Comparison of ENCODE assay signal across 10 mouse cellular contexts in genomic region chr19:21799410-21800373, GRCm38 (mm10). TPM values are rescaled to one million over a fixed set of nuclear protein-coding genes. Genes with fewer than 3 reads are reported as not detected.
DNase-seq lines count a peak whose midpoint lies in the region; ATAC-seq and TF ChIP-seq lines count a peak whose summit lies in the region.
"Had no signal": no experiment of that assay in that cellular context is flagged by ENCODE, and none has a peak within 500 bp of the region (broad histone marks: within the 10 kb centered on the region; RNA-seq: fewer than 3 reads in every experiment).

No protein-coding gene starts in this region.

- no peaks in the 10 kb centered on the region for H3K27me3 ChIP-seq in lung, postnatal 0 days (replicated peaks; ENCODE audit: insufficient read depth, low read length)
- no peaks in the 10 kb centered on the region for H3K27me3 ChIP-seq in liver, embryonic 13.5 days
- no peaks in the 10 kb centered on the region for H3K27me3 ChIP-seq in stomach, embryonic 15.5 days (replicated peaks)
- H3K27me3 ChIP-seq in intestine, postnatal 0 days (replicated peaks; ENCODE audit: control insufficient read depth, insufficient read depth, low read length) = no peaks in the 10 kb centered on the region

- no peak; the same call in 1 of the 2 replicates for TF ChIP-seq CTCF in lung, postnatal 0 days (IDR thresholded peaks at IDR 0.05)
- no peak for TF ChIP-seq CTCF in lung, adult 2 months (IDR thresholded peaks at IDR 0.05; ENCODE audit: insufficient read depth, low read length)
- TF ChIP-seq CTCF in intestine, postnatal 0 days (IDR thresholded peaks at IDR 0.05; ENCODE audit: low read depth) = no peak

- no peaks in the 10 kb centered on the region for H3K4me1 ChIP-seq in lung, postnatal 0 days (ENCODE audit: insufficient read depth, low read depth, low read length)
- H3K4me1 ChIP-seq in lung, adult 2 months (ENCODE audit: control insufficient read depth, insufficient read depth, low read length) = peaks cover 11% of the 10 kb centered on the region
- peaks cover 34% of the 10 kb centered on the region for H3K4me1 ChIP-seq in liver, embryonic 13.5 days (replicated peaks)
- 0 out of 2 replicates have a peak, but pooled peaks cover 3% of the 10 kb centered on the region for H3K4me1 ChIP-seq in stomach, embryonic 15.5 days
- H3K4me1 ChIP-seq in intestine, postnatal 0 days (replicated peaks; ENCODE audit: control insufficient read depth, insufficient read depth, low read length) = no peaks in the 10 kb centered on the region

- H3K9ac ChIP-seq in lung, postnatal 0 days (replicated peaks; ENCODE audit: low read depth) = no peak overlapping the region
- peak overlapping the region; percentile 50 for H3K9ac ChIP-seq in liver, embryonic 13.5 days
- H3K9ac ChIP-seq in stomach, embryonic 15.5 days = no peak overlapping the region
- H3K9ac ChIP-seq in intestine, postnatal 0 days (ENCODE audit: low read depth, low read length) = no peak overlapping the region

- peak; percentile 15 for DNase-seq in embryo, embryonic 10 days (ENCODE audit: low spot score)
- DNase-seq in embryo, embryonic 9.5 days (ENCODE audit: extremely low spot score) = no peak
- no peak for DNase-seq in lung, postnatal 0 days (ENCODE audit: low spot score)
- no peak for DNase-seq in lung, adult 2 months
- DNase-seq in liver, embryonic 13.5 days = peak; percentile 52
- no peak for DNase-seq in adrenal gland, postnatal 25 days
- DNase-seq: adrenal gland, postnatal 10 days; thymus, postnatal 25 days had no signal

- no peaks in the 10 kb centered on the region for H3K9me3 ChIP-seq in lung, postnatal 0 days (ENCODE audit: low read length)
- no peaks in the 10 kb centered on the region for H3K9me3 ChIP-seq in liver, embryonic 13.5 days (replicated peaks)
- no peaks in the 10 kb centered on the region for H3K9me3 ChIP-seq in stomach, embryonic 15.5 days
- H3K9me3 ChIP-seq in intestine, postnatal 0 days (ENCODE audit: control insufficient read depth) = no peaks in the 10 kb centered on the region

- H3K27ac ChIP-seq in lung, postnatal 0 days (ENCODE audit: low read length) = no peak overlapping the region
- peak overlapping the region; percentile 86 for H3K27ac ChIP-seq in liver, embryonic 13.5 days
- peak overlapping the region; percentile 36; the same call in 1 of the 2 replicates for H3K27ac ChIP-seq in stomach, embryonic 15.5 days
- no peak overlapping the region for H3K27ac ChIP-seq in intestine, postnatal 0 days (ENCODE audit: low read depth, low read length)

- 58% methylated on average over 13 of the region's 13 CpGs for WGBS in lung, postnatal 0 days
- 54% methylated on average over 13 of the region's 13 CpGs for WGBS in lung, adult 2 months
- 27% methylated on average over 13 of the region's 13 CpGs for WGBS in liver, embryonic 13.5 days (ENCODE audit: insufficient replicate concordance)
- 65% methylated on average over 13 of the region's 13 CpGs for WGBS in stomach, embryonic 15.5 days
- 66% methylated on average over 13 of the region's 13 CpGs for WGBS in intestine, postnatal 0 days

- no peak overlapping the region for H3K4me3 ChIP-seq in lung, postnatal 0 days (ENCODE audit: low read depth, low read length)
- H3K4me3 ChIP-seq in lung, adult 2 months (replicated peaks; ENCODE audit: extremely low read depth, low read depth, low read length) = no peak overlapping the region
- peak overlapping the region; percentile 14; the same call in 1 of the 2 replicates for H3K4me3 ChIP-seq in liver, embryonic 13.5 days (replicated peaks)
- H3K4me3 ChIP-seq in stomach, embryonic 15.5 days (replicated peaks) = no peak overlapping the region
- H3K4me3 ChIP-seq in intestine, postnatal 0 days (ENCODE audit: low read depth, low read length) = no peak overlapping the region

- TF ChIP-seq EP300 in lung, postnatal 0 days (IDR thresholded peaks at IDR 0.05) = no peak

- peaks cover 21% of the 10 kb centered on the region for H3K36me3 ChIP-seq in lung, postnatal 0 days (ENCODE audit: insufficient read depth, low read length)
- H3K36me3 ChIP-seq in liver, embryonic 13.5 days = peaks cover 29% of the 10 kb centered on the region
- H3K36me3 ChIP-seq in stomach, embryonic 15.5 days = peaks cover 9% of the 10 kb centered on the region; the same call in 1 of the 2 replicates
- H3K36me3 ChIP-seq in intestine, postnatal 0 days (ENCODE audit: control insufficient read depth, insufficient read depth) = peaks cover 25% of the 10 kb centered on the region

- H3K4me2 ChIP-seq in lung, postnatal 0 days (replicated peaks; ENCODE audit: low read depth, low read length) = no peak overlapping the region
- peak overlapping the region; percentile 55 for H3K4me2 ChIP-seq in liver, embryonic 13.5 days
- no peak overlapping the region for H3K4me2 ChIP-seq in stomach, embryonic 15.5 days
- no peak overlapping the region for H3K4me2 ChIP-seq in intestine, postnatal 0 days (replicated peaks; ENCODE audit: low read depth)

- TF ChIP-seq POLR2A in lung, adult 2 months (IDR thresholded peaks at IDR 0.05; ENCODE audit: borderline replicate concordance, extremely low read depth, low read depth, low read length) = no peak

- 0 out of 2 replicates have a peak, but pooled peaks have one; percentile 12 for ATAC-seq in lung, postnatal 0 days
- peak; percentile 90 for ATAC-seq in liver, embryonic 13.5 days (ENCODE audit: low read depth)
- ATAC-seq in stomach, embryonic 15.5 days (ENCODE audit: insufficient read depth, low FRiP score, low read depth) = peak; percentile 63; the same call in 1 of the 2 replicates
- ATAC-seq in intestine, postnatal 0 days = no peak

RNA-seq across cellular contexts. Expression of gene Cemip2, which starts 21.6 kb away (rescaled TPM):
- 46.7 and 47.2 TPM in 2 replicates for polyA plus RNA-seq in lung, postnatal 0 days (2015; fragmentation: Nextera tagmentation; extraction: Ambion mirVana)
- polyA plus RNA-seq in lung, adult 2 months (2012; rRNA removed) = 33.8 and 37.1 TPM in 2 replicates
- 7.2 and 8.7 TPM in 2 replicates for polyA plus RNA-seq in liver, embryonic 13.5 days (2015; fragmentation: Nextera tagmentation; extraction: Ambion mirVana)
- polyA plus RNA-seq in stomach, embryonic 15.5 days (2015; fragmentation: Nextera tagmentation; extraction: Ambion mirVana) = 12.9 and 13.8 TPM in 2 replicates
- total RNA-seq in adrenal gland, postnatal 25 days (2021) = 23.8 and 25.8 TPM in 2 replicates
- polyA plus RNA-seq in intestine, postnatal 0 days (2015; fragmentation: Nextera tagmentation; extraction: Ambion mirVana) = 3.3 and 4.1 TPM in 2 replicates

Comparison
In these comparisons a context has a peak if more than half of its experiments do, and no peak if none do; other contexts are left out.
1. DNase-seq: peak in embryo, embryonic 10 days (single experiment) and liver, embryonic 13.5 days (single experiment); none in embryo, embryonic 9.5 days (single experiment), lung, postnatal 0 days (single experiment), lung, adult 2 months (single experiment) and adrenal gland, postnatal 25 days (single experiment).
2. H3K27ac ChIP-seq: peak in liver, embryonic 13.5 days (single experiment) and stomach, embryonic 15.5 days (single experiment); none in lung, postnatal 0 days (single experiment) and intestine, postnatal 0 days (single experiment).